Mouse (Mus musculus) embryonic facial prominence, embryonic 10.5 days (tissue): ENCODE measurements around the gene Atm. TPM values are rescaled to one million over a fixed set of nuclear protein-coding genes. Genes with fewer than 3 reads are reported as not detected.

Experiments
- DNase-seq: peaks from one replicate; pipeline ENCODE4 v3.0.0-alpha.2; 2017; ENCODE audit warnings: low spot score
- H3K27ac ChIP-seq: fragments of 300-500 bp; sonication (generic); replicated peaks from 2 replicates; pipeline ENCODE4 v1.5.1; 2016; ENCODE audit warnings: mild to moderate bottlenecking
- H3K27me3 ChIP-seq: fragments of 300-500 bp; sonication (generic); replicated peaks from 2 replicates; pipeline ENCODE4 v1.6.1; 2016; ENCODE audit warnings: low read depth, mild to moderate bottlenecking; ENCODE audit not compliant: poor library complexity, severe bottlenecking
- H3K36me3 ChIP-seq: fragments of 300-500 bp; sonication (generic); replicated peaks from 2 replicates; pipeline ENCODE4 v1.6.1; 2016; ENCODE audit warnings: mild to moderate bottlenecking, moderate library complexity
- H3K4me1 ChIP-seq: fragments of 300-500 bp; sonication (generic); 2 replicates; pipeline ENCODE4 v1.6.1; 2016
- H3K4me3 ChIP-seq: fragments of 300-500 bp; sonication (generic); 2 replicates; pipeline ENCODE4 v1.5.1; 2016; ENCODE audit warnings: mild to moderate bottlenecking, moderate library complexity
- H3K9me3 ChIP-seq: fragments of 300-500 bp; sonication (generic); 2 replicates; pipeline ENCODE4 v1.6.1; 2016; ENCODE audit warnings: mild to moderate bottlenecking
- WGBS: fragments of 180-500 bp; shearing (Covaris S2); methylation state at CpG from one replicate; pipeline ENCODE4 v1.1.7; 2016; 5-methylcytosine and 5-hydroxymethylcytosine counted together
- polyA plus RNA-seq: library from polyadenylated mRNA; unstranded; fragments of >200 nt; fragmentation: Nextera tagmentation; extraction: Ambion mirVana; gene quantifications from 2 replicates; pipeline ENCODE4 v1.2.1, GENCODE M21; 2016

Atm gene
- polyA plus RNA-seq, result 19.3 and 22.0 TPM in 2 replicates

DNA sequence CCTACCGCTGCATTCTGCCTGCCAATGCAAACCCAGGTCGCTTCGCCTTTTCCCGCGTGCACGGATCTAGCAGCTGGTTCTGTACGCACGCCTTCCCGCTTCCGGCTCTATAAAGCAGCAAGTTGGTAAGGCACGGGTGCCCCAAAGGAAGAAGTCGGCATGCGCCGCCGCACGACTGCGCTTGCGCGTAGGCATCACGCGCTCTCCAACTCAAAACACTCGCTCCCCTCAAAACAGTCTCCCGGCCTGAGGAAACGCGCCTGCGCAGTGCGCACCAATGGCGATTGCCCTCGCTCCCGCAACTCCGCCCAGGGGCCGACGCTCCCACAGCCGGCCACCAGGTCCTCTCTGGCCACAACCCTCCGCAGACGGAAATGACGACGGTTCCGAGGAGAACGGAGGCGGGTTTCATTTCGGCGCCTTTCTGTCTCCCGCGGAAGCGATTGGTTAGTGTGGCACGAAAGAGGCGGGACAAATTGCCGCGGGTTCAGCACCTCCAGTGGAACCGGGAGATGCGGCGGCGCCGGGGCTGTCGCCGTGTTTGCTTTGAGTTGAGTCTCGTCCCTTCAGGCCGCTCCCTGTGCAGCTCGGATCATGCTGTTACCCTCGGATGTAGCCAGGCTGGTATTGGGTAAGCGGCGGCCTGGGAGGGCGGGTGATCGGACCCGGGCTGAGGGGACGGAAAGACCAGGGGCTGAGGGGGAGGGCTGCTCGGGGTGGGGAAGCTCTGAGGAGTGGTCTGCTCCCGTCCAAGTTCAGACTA lies at the start of gene Atm, which contains the start of gene Npat:
Gene Atm, minus strand, starts transcription at position 183 of the 763 bp plus-strand sequence.
Gene Npat, plus strand, starts transcription at position 490 of the 763 bp plus-strand sequence.
- Histone ChIP-seq H3K27me3 (no peaks in the 10 kb centered on the region), H3K27ac (peak within 1 kb of the TSS; percentile 95), H3K9me3 (no peaks in the 10 kb centered on the region), H3K4me3 (peak within 1 kb of the TSS; percentile 85), H3K36me3 (peaks cover 21% of the 10 kb centered on the region), H3K4me1 (peaks cover 27% of the 10 kb centered on the region)
- under 1% methylated on average over 69 of the region's 69 CpGs for WGBS
- peak; percentile 100 for DNase-seq

DNA sequence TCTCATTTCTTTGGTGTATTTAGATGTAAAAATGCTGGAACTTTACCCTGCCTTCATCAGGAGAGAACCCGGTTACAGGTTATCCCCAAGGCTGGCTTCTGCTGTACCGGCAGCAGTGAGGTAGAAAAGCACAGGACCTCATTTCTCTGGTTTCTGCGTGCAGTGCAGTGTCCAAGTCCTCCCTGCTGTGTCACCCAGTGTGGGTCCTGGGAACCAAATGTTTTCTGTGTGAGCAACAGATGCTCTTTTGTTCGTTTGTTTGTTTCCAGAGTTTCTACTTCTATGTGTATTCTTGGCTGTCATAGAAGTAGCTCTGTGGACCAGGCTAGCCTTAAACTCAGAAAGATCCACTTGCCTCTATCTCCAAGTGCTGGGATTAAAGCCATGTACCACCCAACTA lies 45.3 kb upstream of the Atm start:
- no peak overlapping the region for H3K4me3 ChIP-seq
- peaks cover 84% of the 10 kb centered on the region for H3K36me3 ChIP-seq
- no peaks in the 10 kb centered on the region for H3K27me3 ChIP-seq
- WGBS, result 84% methylated on average over 4 of the region's 4 CpGs
- no peak overlapping the region for H3K27ac ChIP-seq
- no peaks in the 10 kb centered on the region for H3K9me3 ChIP-seq
- no peak for DNase-seq
- H3K4me1 ChIP-seq, result no peaks in the 10 kb centered on the region

DNA sequence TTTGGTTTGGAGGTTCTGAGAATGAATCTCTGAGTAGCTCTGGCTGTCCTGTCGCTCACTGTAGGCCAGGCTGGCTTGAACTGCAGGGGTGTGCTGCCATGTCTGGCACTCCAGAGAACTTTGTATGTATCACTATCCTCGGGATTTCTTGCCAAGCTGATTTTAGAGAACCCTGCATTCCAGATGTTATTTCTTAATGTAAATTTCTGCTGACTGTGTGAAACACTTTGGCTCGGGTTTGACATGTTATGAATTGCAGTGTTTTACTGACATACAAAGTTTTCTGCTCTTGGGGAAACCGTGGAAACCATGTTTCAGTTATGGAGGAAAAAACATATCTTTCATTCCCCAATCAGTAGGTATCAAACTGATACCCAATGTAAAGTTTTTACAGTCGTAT lies 39.2 kb upstream of the Atm start:
- no peak for DNase-seq
- Histone ChIP-seq H3K4me3 (no peak overlapping the region), H3K4me1 (no peaks in the 10 kb centered on the region), H3K27me3 (no peaks in the 10 kb centered on the region), H3K27ac (no peak overlapping the region), H3K9me3 (no peaks in the 10 kb centered on the region), H3K36me3 (peaks cover 94% of the 10 kb centered on the region)
- WGBS, result 91% methylated on average over 5 of the region's 5 CpGs

DNA sequence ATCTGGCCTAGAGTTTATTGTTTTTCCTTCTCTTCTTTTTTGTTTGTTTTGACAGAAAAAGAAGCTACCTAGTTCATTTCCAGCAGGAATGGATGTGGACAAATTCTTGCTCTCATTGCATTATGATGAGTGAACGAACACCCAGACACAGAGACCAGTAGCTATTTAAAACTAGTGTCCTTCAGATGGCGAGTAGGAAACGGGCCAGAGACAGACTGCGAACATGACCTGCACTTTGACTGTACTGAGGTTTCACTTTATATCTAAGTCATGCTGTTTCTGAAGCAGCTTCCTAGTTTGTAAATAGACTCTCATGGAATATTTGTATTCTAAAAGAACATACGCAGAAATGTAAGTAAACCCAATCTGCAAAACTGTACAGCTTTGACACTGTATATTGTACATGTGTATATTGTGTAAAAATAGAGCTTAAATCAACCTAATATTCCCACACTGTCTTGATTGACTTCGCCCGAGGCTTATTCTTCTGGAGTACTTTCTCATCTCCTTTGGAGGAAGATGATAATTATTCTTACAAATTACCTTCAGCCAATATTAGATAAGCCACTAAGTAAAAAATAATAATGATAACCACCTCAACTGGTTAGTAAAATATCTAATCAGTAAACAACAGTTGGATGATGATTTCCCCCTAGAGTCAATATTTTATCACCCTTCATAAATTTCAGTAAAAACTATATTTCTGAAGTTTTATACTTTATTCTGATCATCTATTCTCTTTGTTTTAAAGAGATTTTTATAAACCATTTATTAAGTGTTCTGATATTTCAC lies 36.2 kb upstream of the Atm start:
- no peak for DNase-seq
- no peaks in the 10 kb centered on the region for H3K4me1 ChIP-seq
- H3K27me3 ChIP-seq, result no peaks in the 10 kb centered on the region
- H3K9me3 ChIP-seq, result no peaks in the 10 kb centered on the region
- 96% methylated on average over 7 of the region's 7 CpGs for WGBS
- H3K4me3 ChIP-seq, result no peak overlapping the region
- H3K27ac ChIP-seq, result no peak overlapping the region
- H3K36me3 ChIP-seq, result peaks cover 99% of the 10 kb centered on the region

DNA sequence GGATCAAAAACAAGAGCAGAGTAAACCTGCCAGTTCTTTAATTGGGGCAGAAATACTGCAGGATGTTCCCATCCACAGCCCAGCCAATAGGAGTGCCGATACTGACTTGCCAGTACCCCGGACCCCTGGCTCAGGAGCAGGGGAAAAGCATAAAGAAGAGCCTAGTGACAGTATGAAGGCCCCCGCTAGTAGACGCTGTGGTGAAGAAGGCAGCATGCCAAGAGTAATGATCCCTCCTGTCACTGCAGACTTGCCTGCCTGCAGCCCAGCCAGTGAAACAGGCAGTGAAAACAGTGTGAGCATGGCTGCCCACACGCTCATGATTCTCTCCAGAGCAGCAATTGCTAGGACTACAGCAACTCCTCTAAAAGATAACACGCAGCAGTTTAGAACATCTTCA lies 34.1 kb upstream of the Atm start:
- WGBS, result 93% methylated on average over 6 of the region's 6 CpGs

DNA sequence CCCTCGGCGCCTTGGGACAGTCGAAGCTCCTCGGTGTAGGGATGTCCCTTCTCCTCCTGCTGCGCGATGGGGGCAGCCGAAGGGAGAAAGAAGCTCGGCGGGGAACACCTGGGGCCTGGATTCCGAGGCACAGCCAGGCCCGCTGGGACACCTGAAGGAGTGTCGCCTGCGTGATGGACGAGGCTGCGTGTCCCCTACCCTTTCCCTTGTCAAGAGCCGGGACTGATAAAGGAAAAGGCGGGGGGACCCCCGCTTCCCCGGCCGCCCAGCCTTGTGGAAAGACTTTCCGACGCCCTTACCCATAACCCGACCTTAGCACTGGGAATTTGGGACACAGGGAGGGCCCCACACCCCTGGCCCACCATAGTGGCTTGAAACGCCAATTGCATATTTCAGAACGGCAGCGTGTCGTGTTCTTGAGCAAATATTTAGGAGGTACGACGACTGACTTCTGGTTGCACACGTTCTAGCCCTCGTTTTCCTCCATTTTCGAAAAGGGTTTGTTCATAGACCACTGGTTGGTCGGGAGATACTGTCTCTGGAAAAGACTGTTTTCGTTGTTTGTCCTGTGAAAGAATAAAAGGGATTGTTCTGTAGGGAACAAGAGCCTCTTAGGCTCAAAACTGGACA lies 911 bp upstream of the Atm start:
- Histone ChIP-seq H3K4me3 (peak overlapping the region; percentile 85), H3K9me3 (no peaks in the 10 kb centered on the region), H3K36me3 (peaks cover 18% of the 10 kb centered on the region), H3K27me3 (no peaks in the 10 kb centered on the region), H3K27ac (peak overlapping the region; percentile 95), H3K4me1 (peaks cover 27% of the 10 kb centered on the region)
- no peak for DNase-seq
- WGBS, result under 1% methylated on average over 32 of the region's 34 CpGs

More for the DNA sequence above, 34.1 kb upstream of the Atm start:
- Histone ChIP-seq H3K36me3 (peaks cover 99% of the 10 kb centered on the region), H3K4me1 (no peaks in the 10 kb centered on the region), H3K9me3 (no peaks in the 10 kb centered on the region), H3K4me3 (no peak overlapping the region), H3K27me3 (no peaks in the 10 kb centered on the region), H3K27ac (no peak overlapping the region)
- no peak for DNase-seq

DNA sequence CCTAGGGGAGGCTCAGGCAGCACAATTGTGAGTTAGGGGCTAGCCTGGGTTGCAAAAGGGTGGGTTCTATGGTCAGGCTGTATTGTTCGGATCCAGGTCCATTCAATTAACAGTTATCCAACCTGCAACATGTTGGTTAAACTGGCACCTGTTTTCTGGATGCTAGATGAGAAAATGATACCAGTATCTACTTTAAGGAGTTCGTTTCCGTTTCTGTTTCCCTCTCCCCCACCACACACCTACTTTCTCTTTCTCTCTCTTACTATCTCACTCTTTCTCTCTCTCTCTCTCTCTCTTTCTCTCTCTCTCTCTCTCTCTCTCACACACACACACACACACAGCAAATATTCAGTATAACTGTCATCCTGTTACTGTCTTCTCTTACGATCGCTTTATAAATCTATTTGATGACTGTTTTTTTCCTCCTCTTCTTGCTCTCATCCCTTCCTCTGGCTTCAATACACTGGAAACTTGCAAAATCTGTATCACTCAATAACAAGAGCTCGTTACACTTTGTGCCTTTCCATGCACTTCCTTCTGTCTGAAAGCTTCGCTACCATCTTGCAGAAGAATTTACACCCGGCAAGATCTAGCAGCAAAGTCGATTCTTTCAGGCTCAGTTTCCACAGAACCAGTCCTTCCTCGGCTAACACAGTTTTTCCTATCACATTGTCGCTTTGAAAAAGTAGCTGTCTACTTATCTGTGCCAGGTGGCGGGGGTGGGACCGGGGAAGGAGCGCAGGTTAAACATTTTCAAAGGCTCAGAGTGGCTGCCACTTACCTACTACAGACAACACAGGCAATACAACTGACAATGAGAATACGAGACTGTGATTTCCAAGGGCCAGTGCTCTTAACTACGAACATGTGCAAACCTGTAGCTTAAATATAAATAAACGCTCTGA lies 872 bp downstream of the Atm start:
- H3K4me3 ChIP-seq, result peak overlapping the region; percentile 85
- H3K36me3 ChIP-seq, result peaks cover 32% of the 10 kb centered on the region
- no peaks in the 10 kb centered on the region for H3K27me3 ChIP-seq
- no peaks in the 10 kb centered on the region for H3K9me3 ChIP-seq
- peak; percentile 20 for DNase-seq
- peak overlapping the region; percentile 95 for H3K27ac ChIP-seq
- WGBS, result 21% methylated on average over 17 of the region's 17 CpGs
- H3K4me1 ChIP-seq, result peaks cover 27% of the 10 kb centered on the region

DNA sequence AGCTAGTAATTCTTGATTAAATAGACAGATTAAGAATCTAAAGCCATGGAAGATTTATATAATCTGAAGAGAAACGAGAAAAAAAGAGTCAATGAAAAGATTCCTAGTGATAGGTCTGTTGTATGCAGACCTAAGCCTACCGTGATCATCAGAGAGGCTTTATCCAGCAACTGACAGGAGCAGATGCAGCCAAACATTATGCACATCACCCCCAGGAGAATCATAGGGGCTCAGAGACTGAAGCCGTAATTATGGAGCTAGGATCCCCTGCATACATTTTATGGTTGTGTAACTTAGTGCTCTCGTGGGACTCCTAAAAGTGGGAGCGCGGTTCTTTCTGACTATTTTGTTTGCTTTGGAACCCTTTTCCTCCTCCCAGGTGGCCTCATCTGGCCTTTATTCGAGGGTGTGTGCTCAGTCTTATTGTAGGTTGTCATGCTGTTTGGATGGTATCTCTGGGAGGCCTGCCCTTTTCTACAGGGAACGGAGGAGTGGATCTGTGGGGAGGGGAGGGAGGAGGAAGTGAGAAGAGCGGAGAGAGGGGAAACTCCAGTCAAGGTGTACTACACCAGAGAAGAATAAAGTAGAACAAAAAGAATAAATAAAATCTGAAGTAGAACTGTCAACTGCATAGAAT lies 19.0 kb downstream of the Atm start:
- no peak for DNase-seq
- no peaks in the 10 kb centered on the region for H3K27me3 ChIP-seq
- H3K4me1 ChIP-seq, result no peaks in the 10 kb centered on the region
- H3K27ac ChIP-seq, result no peak overlapping the region
- H3K4me3 ChIP-seq, result no peak overlapping the region
- H3K36me3 ChIP-seq, result peaks cover 53% of the 10 kb centered on the region
- H3K9me3 ChIP-seq, result no peaks in the 10 kb centered on the region
- 83% methylated on average over 9 of the region's 9 CpGs for WGBS

DNA sequence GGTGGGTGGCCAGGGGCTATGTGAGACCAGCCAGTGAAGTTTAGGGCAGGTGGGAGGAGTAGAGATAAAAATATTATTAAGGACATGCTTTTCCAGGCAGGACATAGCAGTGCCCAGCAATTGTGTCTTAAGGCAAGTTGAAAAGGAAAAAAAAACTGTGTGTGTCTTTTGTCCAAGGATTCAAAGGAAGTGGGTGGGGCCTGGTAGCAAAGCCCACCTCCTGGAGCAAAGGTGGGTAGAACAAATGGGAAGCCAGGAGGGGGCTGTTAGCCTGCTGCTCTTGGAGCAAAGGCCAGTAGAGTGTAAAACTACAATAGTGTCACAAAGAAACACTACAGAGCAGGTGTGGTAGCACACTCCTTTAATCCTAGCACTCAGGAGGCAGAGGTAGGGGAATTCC lies 22.4 kb downstream of the Atm start:
- Histone ChIP-seq H3K27ac (no peak overlapping the region), H3K4me3 (no peak overlapping the region), H3K27me3 (no peaks in the 10 kb centered on the region), H3K36me3 (peaks cover 73% of the 10 kb centered on the region), H3K4me1 (no peaks in the 10 kb centered on the region), H3K9me3 (no peaks in the 10 kb centered on the region)
- DNase-seq, result no peak

DNA sequence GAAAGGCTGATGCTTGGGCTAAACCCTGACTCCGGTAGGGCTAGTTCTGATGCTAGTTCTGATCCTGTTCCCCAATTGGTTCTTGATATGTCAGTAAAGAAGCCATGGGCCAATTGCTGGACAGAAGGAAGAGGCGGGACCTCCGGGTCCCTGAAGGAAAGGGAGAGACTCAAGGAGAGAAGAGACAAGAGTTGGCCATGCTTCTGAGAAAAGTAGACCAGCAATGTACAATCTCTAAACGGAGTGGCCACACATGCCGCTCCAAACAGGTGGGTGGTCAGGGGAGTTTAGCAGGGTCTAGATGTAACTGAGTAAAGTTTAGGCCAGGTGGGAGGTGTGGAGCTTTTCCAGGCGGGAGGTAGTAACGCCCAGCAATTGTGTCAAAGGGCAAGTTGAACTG lies 28.5 kb downstream of the Atm start:
- H3K27me3 ChIP-seq, result no peaks in the 10 kb centered on the region
- DNase-seq, result no peak
- H3K4me3 ChIP-seq, result no peak overlapping the region
- 88% methylated on average over 7 of the region's 7 CpGs for WGBS
- H3K27ac ChIP-seq, result no peak overlapping the region
- H3K4me1 ChIP-seq, result no peaks in the 10 kb centered on the region
- H3K9me3 ChIP-seq, result no peaks in the 10 kb centered on the region
- H3K36me3 ChIP-seq, result peaks cover 82% of the 10 kb centered on the region

DNA sequence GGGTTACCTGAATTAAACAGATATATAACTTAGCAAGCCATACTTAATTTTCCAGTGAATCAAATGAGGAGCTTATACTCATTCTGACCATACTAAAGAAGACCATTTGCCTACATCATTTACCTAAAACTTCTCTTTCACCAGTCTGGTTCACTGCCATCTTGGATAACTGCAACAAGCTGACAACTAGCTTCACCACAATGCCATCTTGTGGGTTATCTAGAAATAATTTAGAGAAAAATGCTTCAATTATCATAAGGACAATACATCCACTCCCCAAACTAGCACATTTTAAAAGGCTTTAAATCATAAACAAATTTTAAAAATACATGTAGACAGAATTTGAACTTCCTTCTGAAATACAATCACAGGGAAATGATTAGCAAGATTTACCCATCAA lies 50.7 kb downstream of the Atm start:
- H3K36me3 ChIP-seq, result peaks cover 89% of the 10 kb centered on the region
- no peak overlapping the region for H3K27ac ChIP-seq

More for the DNA sequence above, 50.7 kb downstream of the Atm start:
- DNase-seq, result no peak
- H3K27me3 ChIP-seq, result no peaks in the 10 kb centered on the region
- H3K4me3 ChIP-seq, result no peak overlapping the region
- no peaks in the 10 kb centered on the region for H3K4me1 ChIP-seq
- H3K9me3 ChIP-seq, result no peaks in the 10 kb centered on the region
